Mouse (Mus musculus) heart, embryonic 14.5 days (tissue): Measurements from ENCODE around the gene Rbm10. TPM values are rescaled to one million over a fixed set of nuclear protein-coding genes. Genes with fewer than 3 reads are reported as not detected.

Source experiments
- ATAC-seq: fragments of 200-750 bp; cut with Nextera tagmentation; 2 replicates; pipeline ENCODE4 v1.8.0; 2017; ENCODE audit warnings: low read depth, moderate TSS enrichment; ENCODE audit not compliant: insufficient number of reproducible peaks, insufficient read depth, low FRiP score
- H3K27ac ChIP-seq, 2 experiments: fragments of 200-500 bp in 1 of 2; fragments of 300-500 bp in 1 of 2; sonication (generic) in 1 of 2; replicated peaks in 1 of 2; 2 replicates each; pipeline ENCODE4 v1.5.1; 2012 to 2014; ENCODE audit warnings: low read depth in 2 of 2, low read length in 2 of 2, control low read depth in 1 of 2, mild to moderate bottlenecking in 1 of 2, mixed read lengths in 1 of 2; ENCODE audit not compliant: control insufficient read depth in 1 of 2, insufficient read depth in 1 of 2
- H3K27me3 ChIP-seq: fragments of 300-500 bp; sonication (generic); 2 replicates; pipeline ENCODE4 v1.6.1; 2014; ENCODE audit warnings: mild to moderate bottlenecking, low read length, control low read depth; ENCODE audit not compliant: control insufficient read depth, insufficient read depth
- H3K36me3 ChIP-seq: fragments of 300-500 bp; sonication (generic); 2 replicates; pipeline ENCODE4 v1.6.1; 2014; ENCODE audit warnings: mild to moderate bottlenecking, control low read depth, low read length, mixed read lengths; ENCODE audit not compliant: control insufficient read depth, insufficient read depth
- H3K4me1 ChIP-seq, 2 experiments: fragments of 200-500 bp in 1 of 2; fragments of 300-500 bp in 1 of 2; sonication (generic) in 1 of 2; 2 replicates each; pipeline ENCODE4 v1.6.1; 2012 to 2014; ENCODE audit warnings: low read length in 2 of 2, control low read depth in 1 of 2, mixed read lengths in 1 of 2; ENCODE audit not compliant: control insufficient read depth in 2 of 2, insufficient read depth in 2 of 2
- H3K4me2 ChIP-seq: fragments of 300-500 bp; sonication (generic); 2 replicates; pipeline ENCODE4 v1.6.1; 2014; ENCODE audit warnings: mild to moderate bottlenecking, low read length
- H3K4me3 ChIP-seq, 2 experiments: fragments of 200-500 bp in 1 of 2; fragments of 300-500 bp in 1 of 2; sonication (generic) in 1 of 2; 2 replicates each; pipeline ENCODE4 v1.5.1; 2012 to 2014; ENCODE audit warnings: low read length in 2 of 2, mild to moderate bottlenecking in 2 of 2, control low read depth in 1 of 2, low read depth in 1 of 2, moderate library complexity in 1 of 2; ENCODE audit not compliant: control insufficient read depth in 1 of 2, insufficient read depth in 1 of 2
- H3K9ac ChIP-seq: fragments of 300-500 bp; sonication (generic); 2 replicates; pipeline ENCODE4 v1.6.1; 2014; ENCODE audit warnings: mild to moderate bottlenecking, low read length
- H3K9me3 ChIP-seq: fragments of 300-500 bp; sonication (generic); 2 replicates; pipeline ENCODE4 v1.6.1; 2016; ENCODE audit warnings: low read length, control low read depth; ENCODE audit not compliant: control insufficient read depth
- WGBS: fragments of 180-500 bp; shearing (Covaris S2); extraction: QIAGEN DNeasy Blood & Tissue Kit; methylation state at CpG from one replicate; pipeline ENCODE4 v1.1.7; 2014; 5-methylcytosine and 5-hydroxymethylcytosine counted together
- polyA plus RNA-seq: library from polyadenylated mRNA; unstranded; fragments of >200 nt; fragmentation: Nextera tagmentation; extraction: Ambion mirVana; gene quantifications from 2 replicates; pipeline ENCODE4 v1.2.1, GENCODE M21; 2014

Gene Rbm10
- polyA plus RNA-seq, 1 experiment from 2014 or later, result 32.9 TPM

DNA sequence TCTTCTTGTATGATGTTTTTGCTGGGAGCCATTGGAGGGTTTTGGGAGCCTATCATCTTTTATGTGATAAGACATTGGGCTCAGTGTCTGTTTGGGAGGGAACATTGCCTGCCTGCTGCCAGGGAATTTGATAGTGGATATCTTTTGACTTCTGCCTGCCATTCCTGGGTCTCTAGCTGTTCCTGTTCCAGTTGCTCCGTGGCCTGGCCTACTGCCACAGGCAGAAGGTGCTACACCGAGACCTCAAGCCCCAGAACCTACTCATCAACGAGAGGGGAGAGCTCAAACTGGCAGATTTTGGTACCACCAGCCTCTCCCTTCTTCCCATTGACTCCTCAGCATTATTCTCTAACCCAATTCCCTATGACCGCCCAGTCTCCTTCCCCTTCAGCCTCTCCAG, 78.5 kb downstream of the Rbm10 start:
- 68% methylated on average over 4 of the region's 4 CpGs for WGBS
- Histone ChIP-seq H3K27me3 (no peaks in the 10 kb centered on the region), H3K4me3 (no peak overlapping the region), H3K27ac (no peak overlapping the region), H3K4me2 (no peak overlapping the region), H3K9me3 (no peaks in the 10 kb centered on the region), H3K4me1 (no peaks in the 10 kb centered on the region), H3K36me3 (peaks cover 76% of the 10 kb centered on the region), H3K9ac (no peak overlapping the region)
- no peak for ATAC-seq

Other genes starting within 250 kb of the Rbm10 start
- gene Jade3, start 191.8 kb upstream of the Rbm10 start, polyA plus RNA-seq, result 3.5 and 3.9 TPM in 2 replicates
- gene Rgn, start 67.7 kb upstream of the Rbm10 start, polyA plus RNA-seq, result 1.3 and 1.7 TPM in 2 replicates
- gene Ndufb11, start 116 bp downstream of the Rbm10 start, polyA plus RNA-seq, result 476 and 493 TPM in 2 replicates
- 143 and 144 TPM in 2 replicates for gene Uba1, start 40.8 kb downstream of the Rbm10 start, polyA plus RNA-seq
- 71.3 and 85.2 TPM in 2 replicates for gene Cdk16, start 70.5 kb downstream of the Rbm10 start, polyA plus RNA-seq
- gene Usp11, start 86.4 kb downstream of the Rbm10 start, polyA plus RNA-seq, result 33.6 and 34.5 TPM in 2 replicates
- gene Araf, start 180.3 kb downstream of the Rbm10 start, polyA plus RNA-seq, result 95.2 and 95.7 TPM in 2 replicates